Mouse (Mus musculus): ENCODE results near the gene Ttll4.

Gene Ttll4

DNA sequence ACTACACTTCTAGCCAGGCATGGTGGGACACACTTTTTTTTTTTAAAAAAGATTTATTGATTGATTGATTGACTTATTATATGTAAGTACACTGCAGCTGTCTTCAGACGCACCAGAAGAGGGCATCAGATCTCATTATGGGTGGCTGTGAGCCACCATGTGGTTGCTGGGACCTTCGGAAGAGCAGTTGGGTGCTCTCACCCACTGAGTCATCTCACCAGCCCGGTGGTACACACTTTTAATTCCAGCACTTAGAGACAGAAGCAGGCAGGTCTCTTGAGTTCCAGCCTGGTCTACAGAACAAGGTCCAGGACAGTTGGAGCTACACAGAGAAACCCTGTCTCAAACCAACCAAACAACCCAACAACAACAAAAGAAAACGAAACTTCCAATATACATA, 50.5 kb downstream of the Ttll4 start:
- no peak for DNase-seq (ENCODE audit: low spot score)

- DNase-seq (ENCODE audit: low spot score), result no peak
Measured at GRCm38 (mm10) chr1:74712461-74713098, 51.0 kb downstream of the Ttll4 start.

DNA sequence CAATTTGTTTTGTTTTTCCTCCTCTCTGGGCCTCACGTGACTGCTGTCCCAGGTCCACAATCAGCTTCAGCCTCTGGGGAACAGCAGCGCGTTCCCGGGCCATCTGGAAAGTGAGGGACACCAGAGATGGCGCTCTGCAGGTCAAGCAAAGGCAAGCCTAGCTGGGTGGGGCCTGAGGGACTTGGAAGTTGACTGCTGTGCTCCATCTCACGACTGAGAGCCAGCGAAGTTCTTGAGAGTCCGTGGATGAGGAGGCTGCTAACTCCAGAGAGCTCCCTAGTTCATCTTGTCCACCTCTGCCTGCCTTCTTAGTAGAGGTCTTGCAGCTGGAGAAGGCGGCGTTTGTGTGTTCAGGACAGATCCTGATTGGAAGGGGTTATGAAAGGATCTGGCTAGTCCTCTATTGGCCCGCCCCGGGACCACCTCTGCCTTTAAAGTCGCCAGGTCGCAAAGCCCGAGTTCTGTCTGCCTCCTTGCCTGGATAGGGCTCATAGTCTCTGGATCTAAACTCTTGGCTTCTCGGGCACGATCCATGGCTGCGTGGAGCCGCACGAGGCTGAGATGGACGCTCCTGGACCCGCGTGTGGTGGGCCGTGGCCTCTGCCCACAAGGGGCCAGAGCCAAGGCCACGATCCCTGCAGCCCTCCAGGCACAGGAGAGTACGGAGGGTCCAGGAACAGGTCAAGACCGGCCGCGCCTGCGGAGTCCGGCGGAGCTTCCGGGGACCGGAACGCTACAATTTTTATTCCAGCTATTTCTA, 51.7 kb downstream of the Ttll4 start, which contains the start of gene Cyp27a1:
Gene Cyp27a1, plus strand, starts transcription at position 476 of the 760 bp plus-strand sequence.
- peak; percentile 5 for DNase-seq (ENCODE audit: low spot score)

- no peak for DNase-seq (ENCODE audit: low spot score)
Measured at GRCm38 (mm10) chr1:74713859-74714730, 52.5 kb downstream of the Ttll4 start.

DNA sequence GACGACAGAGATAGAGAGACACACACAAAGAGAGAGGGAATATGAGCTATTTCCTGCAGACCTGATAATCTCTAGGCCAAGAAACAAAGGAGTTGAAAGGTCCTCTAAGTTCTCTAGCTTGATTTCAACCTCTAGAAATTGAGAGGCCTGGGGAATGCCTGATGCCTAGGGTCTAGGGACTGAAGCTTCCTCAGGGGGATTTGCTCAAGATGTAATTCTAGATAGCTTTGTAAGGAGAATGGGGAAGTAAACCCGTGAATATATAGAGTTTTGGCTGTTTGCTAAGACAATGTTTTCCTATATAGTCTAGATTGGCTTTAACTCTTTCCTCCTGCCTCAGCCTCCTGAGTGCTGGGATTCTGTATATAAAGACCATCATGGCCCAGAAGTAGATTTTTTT, 53.4 kb downstream of the Ttll4 start:
- DNase-seq (ENCODE audit: low spot score), result no peak

DNA sequence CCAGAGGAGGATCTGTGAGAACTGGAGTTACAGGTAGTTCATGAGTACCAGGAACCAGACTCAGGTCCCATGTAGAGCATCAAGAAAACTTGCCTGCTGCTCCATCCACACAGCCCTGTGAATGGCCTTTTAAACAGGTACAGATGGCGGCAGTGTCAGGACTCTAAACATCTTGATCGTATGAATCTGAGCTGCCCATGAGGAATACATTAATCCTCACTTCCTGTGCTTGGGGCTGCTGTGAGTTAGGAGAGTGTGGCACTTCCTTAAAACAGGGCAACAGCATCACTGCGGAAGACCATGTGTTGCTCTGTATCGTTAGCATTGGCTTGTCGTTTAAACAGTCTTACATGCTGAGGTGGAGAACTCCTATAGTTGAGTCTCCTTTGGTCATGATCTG, 53.9 kb downstream of the Ttll4 start:
- DNase-seq (ENCODE audit: low spot score), result no peak

- no peak for DNase-seq (ENCODE audit: low spot score)
Measured at GRCm38 (mm10) chr1:74715886-74716285, 54.3 kb downstream of the Ttll4 start.

GRCm38 (mm10) chr1:74718113-74718512, 56.6 kb downstream of the Ttll4 start:
- DNase-seq (ENCODE audit: low spot score), result no peak

DNA sequence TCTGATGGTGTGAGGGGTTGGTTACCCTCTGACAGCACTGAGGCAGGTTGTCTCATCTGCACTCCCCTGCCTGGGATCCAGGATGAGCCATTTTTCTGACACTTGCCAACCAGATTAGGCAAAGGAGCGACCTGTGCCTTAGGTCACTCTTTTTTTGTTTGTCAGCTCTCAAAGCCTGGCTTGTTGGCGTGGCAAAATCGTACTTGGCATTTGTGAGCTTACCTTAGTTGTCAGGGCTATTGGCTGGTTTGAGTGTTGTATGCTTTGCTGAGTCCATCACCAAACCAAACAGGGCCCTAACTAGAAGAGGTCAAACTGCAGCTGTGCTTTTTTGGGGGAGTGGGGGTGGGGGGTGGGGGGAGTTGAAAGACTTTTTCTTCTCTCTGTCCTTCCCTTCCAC, 57.7 kb downstream of the Ttll4 start:
- DNase-seq (ENCODE audit: low spot score), result no peak

- DNase-seq (ENCODE audit: low spot score), result no peak
Measured at GRCm38 (mm10) chr1:74721657-74722056, 60.1 kb downstream of the Ttll4 start.

DNA sequence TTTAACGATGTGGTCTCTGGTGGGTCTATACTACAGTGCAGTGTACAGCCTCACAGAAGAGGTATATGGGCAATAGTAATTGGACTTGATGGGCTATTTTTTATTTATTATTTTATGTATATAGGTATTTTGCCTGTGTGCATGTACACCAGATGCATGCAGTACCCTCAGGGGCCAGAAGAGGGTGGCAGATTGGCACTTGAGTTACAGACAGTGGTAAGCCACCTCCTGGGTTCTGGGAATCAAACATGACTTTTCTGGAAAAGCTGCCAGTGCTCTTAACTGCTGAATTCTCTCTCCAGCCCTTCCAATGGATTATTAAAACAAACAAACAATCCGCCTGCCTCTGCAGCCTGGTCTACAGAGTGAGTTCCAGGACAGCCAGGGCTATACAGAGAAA, 62.2 kb downstream of the Ttll4 start:
- no peak for DNase-seq (ENCODE audit: low spot score)

DNA sequence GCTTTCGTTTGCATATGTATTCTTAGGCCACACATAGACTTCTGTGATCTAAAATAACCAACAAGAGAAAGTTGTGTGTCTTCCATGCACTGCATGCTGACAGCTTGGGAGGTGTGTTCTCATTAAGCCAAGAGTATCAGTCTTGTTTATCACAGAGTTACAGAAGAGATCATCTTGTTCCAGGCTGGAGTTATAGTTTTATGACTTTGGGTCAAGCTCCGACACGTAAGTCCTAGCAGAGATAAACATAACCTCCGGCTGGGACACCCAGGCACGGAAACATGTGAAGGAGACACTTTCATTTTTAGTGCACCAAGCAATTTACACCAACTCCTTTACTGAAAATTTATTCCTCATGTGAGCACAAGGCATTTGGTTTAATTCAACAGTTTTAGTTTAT, 64.6 kb downstream of the Ttll4 start:
- no peak for DNase-seq (ENCODE audit: low spot score)

DNA sequence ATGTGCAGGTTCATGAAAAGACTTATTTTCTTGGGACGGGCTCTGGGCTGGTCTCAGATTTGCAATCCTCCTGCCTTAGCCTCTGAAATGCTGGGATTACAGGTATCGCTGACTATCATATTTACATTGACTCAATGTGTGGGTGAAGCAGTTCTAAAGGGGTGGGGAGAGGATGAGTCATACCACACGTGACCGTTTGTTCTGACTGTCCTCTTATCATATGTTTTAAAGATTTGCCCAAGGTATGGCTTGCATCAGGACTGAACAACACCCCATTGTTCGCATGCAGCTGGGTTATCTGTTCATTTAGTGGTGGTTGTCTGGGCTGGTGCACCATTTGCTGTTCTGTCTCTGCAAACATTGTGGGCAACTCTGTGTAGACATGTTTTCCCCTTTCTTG, 65.1 kb downstream of the Ttll4 start:
- no peak for DNase-seq (ENCODE audit: low spot score)

DNA sequence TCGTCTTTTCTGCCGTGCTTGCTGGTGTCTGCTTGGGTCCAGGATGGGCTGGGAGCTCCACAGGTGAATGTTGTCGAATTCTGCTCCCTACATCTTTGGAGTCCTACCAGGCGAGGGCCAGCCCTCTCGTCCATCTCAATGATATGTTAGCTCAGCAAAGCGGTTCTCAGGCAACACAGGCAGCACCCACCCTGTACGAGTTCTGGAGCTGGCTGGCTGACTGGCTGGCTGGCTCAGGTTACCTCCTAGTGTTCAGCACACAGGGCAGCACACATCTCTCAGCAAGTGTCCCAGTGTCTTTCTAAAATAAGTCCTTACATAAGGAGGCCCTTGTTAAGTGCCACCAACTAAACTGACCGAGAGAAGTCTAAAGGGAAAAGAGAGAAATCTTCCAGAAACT, 66.9 kb downstream of the Ttll4 start:
- no peak for DNase-seq (ENCODE audit: low spot score)

GRCm38 (mm10) chr1:74736977-74737376, 75.4 kb downstream of the Ttll4 start:
- no peak for DNase-seq (ENCODE audit: low spot score)

- DNase-seq (ENCODE audit: low spot score), result no peak
Measured at GRCm38 (mm10) chr1:74737500-74737899, 76.0 kb downstream of the Ttll4 start.

DNA sequence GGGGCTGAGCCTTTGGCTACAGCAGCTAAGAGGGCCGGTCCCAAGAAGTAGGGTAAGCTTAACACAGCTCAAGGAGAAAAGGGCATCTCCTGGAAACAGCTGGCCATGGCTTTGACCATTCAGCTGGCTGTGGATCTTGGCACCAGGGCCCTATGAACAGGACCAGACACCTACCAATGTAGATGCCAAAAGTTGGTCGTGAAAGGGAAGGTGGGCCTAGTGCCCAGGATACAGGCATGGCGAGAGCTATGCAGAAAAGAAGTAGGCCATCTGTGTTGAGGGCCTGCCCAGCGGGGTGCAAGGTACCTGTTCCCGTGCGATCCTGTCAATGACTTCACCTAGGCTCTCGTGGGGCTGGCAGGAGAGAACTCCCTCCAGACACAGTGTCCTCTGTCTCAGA, 79.3 kb downstream of the Ttll4 start:
- DNase-seq (ENCODE audit: low spot score), result no peak

- DNase-seq (ENCODE audit: low spot score), result no peak
Measured at GRCm38 (mm10) chr1:74747335-74747734, 85.8 kb downstream of the Ttll4 start.

DNA sequence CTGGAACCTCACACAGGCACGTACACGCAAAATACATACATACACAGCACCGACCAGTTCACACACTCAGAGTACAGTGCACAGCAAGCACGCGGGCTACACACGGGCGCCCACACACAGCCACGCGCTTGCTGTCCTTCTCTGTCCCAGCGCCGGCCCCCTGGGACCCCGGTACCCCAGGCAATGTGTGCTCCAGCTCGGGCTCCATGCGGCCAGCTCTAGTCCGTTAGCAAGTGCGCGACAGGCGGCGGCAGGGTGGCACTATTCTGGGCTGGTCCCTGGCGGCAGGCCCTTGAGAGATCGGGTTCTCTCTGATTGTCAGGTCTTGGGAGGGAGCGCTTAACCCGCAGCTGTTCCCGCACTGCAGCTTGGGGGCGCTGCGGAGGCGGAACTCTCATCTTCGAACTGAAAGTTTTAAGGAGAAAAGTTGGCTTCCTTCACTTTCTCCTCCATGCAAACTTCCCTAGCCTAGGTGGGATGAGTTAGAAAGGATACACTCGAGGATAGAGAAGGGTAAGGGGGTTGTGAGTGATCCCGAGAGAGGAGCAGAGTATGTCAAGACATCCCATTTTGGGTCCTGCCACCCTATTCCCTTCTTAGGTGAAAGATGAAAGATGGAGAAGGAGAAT, 87.2 kb downstream of the Ttll4 start, which contains the start of gene Prkag3:
Gene Prkag3, minus strand, starts transcription at position 579 of the 629 bp plus-strand sequence.
- no peak for DNase-seq (ENCODE audit: low spot score)

DNA sequence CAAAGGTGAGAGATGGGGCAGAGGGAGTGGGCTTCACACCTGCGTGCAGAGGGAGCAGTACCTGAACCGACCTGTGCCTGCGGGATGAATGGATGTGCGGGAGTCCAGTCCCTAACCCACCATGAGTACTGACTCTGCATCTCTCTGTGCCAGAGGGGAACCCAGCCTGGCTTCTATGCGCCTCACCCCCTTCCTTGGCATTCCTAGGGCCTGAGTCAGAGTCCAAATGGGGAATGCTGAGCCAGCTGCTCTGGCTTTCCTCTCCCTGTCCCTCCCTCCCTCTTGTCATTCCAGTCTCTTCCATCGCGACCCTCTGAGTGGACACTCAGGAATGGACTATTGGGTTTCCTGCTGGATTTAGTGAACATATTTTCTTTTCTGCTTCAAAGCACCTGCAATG, 87.8 kb downstream of the Ttll4 start:
- DNase-seq (ENCODE audit: low spot score), result no peak

- DNase-seq (ENCODE audit: low spot score), result peak; percentile 22
Measured at GRCm38 (mm10) chr1:74750683-74751082, 89.1 kb downstream of the Ttll4 start.

DNA sequence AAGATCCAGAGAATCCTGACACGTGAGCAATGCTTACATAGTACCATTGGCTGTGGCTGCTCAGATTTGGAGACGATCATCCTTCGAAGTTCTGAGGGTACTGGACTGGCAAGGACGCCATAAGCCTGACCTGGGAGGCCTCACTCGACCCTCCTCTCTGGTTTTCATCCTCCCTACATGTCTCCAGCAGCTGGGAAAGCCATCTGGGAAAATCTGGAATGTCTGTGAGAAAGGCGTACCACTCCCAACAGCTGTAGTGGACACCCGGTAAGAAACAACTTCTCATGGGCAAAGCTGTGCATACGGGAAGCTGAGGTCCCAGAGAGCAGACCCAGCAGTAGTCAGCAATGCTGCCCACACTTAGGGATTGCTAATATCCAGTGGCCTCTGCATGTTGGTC, 90.6 kb downstream of the Ttll4 start:
- DNase-seq (ENCODE audit: low spot score), result no peak

Measured in left cerebral cortex, adult 11 months (tissue).